Mouse (Mus musculus) stomach, embryonic 16.5 days (tissue): ENCODE measurements at regions not wholly inside any gene's neighbourhood (a gene's known extent, or its start where the extent isn't known, plus 50 kb on each side); places are given as distances from the start of the nearest gene placed in this dataset.

ENCODE experiments used
- ATAC-seq: fragments of 200-750 bp; cut with Nextera tagmentation; 2 replicates; pipeline ENCODE4 v1.8.0; 2017; ENCODE audit warnings: moderate number of reproducible peaks, moderate TSS enrichment; ENCODE audit not compliant: insufficient read depth, low FRiP score
- H3K27ac ChIP-seq: fragments of 300-500 bp; sonication (generic); 2 replicates; pipeline ENCODE4 v1.5.1; 2014; ENCODE audit warnings: low read length
- H3K27me3 ChIP-seq: fragments of 300-500 bp; sonication (generic); 2 replicates; pipeline ENCODE4 v1.6.1; 2014; ENCODE audit warnings: low read length, control low read depth, mixed read lengths; ENCODE audit not compliant: control insufficient read depth, insufficient read depth
- H3K36me3 ChIP-seq: fragments of 300-500 bp; sonication (generic); 2 replicates; pipeline ENCODE4 v1.6.1; 2014; ENCODE audit warnings: low read length; ENCODE audit not compliant: control insufficient read depth, insufficient read depth
- H3K4me1 ChIP-seq: fragments of 300-500 bp; sonication (generic); 2 replicates; pipeline ENCODE4 v1.6.1; 2014; ENCODE audit warnings: low read length, control low read depth, mixed read lengths; ENCODE audit not compliant: control insufficient read depth, insufficient read depth
- H3K4me2 ChIP-seq: fragments of 300-500 bp; sonication (generic); 2 replicates; pipeline ENCODE4 v1.6.1; 2014; ENCODE audit warnings: low read depth, low read length, mixed read lengths
- H3K4me3 ChIP-seq: fragments of 300-500 bp; sonication (generic); replicated peaks from 2 replicates; pipeline ENCODE4 v1.5.1; 2014; ENCODE audit warnings: mild to moderate bottlenecking, low read length
- H3K9ac ChIP-seq: fragments of 300-500 bp; sonication (generic); 2 replicates; pipeline ENCODE4 v1.6.1; 2014; ENCODE audit warnings: low read length
- H3K9me3 ChIP-seq: fragments of 300-500 bp; sonication (generic); replicated peaks from 2 replicates; pipeline ENCODE4 v1.6.1; 2016; ENCODE audit warnings: low read length, control low read depth; ENCODE audit not compliant: control insufficient read depth
- WGBS: fragments of 180-500 bp; shearing (Covaris S2); extraction: QIAGEN DNeasy Blood & Tissue Kit; methylation state at CpG from one replicate; pipeline ENCODE4 v1.1.7; 2014; 5-methylcytosine and 5-hydroxymethylcytosine counted together

- H3K27ac ChIP-seq: no peak overlapping the region
- no peaks in the 10 kb centered on the region for H3K4me1 ChIP-seq
- no peak for ATAC-seq
- 75% methylated on average over 11 of the region's 11 CpGs for WGBS
- H3K36me3 ChIP-seq: no peaks in the 10 kb centered on the region
- H3K4me2 ChIP-seq: no peak overlapping the region
- H3K9me3 ChIP-seq: no peaks in the 10 kb centered on the region; the same call in 1 of the 2 replicates
- no peaks in the 10 kb centered on the region for H3K27me3 ChIP-seq
- no peak overlapping the region for H3K4me3 ChIP-seq
- no peak overlapping the region for H3K9ac ChIP-seq
Measured at GRCm38 (mm10) chr4:152662439-152662838, 184.8 kb upstream of the Kcnab2 start.

- H3K27me3 ChIP-seq: no peaks in the 10 kb centered on the region
- H3K4me1 ChIP-seq: no peaks in the 10 kb centered on the region
- no peaks in the 10 kb centered on the region for H3K9me3 ChIP-seq
- H3K4me3 ChIP-seq: no peak overlapping the region
- H3K9ac ChIP-seq: no peak overlapping the region
- H3K4me2 ChIP-seq: no peak overlapping the region
- H3K27ac ChIP-seq: no peak overlapping the region
- 59% methylated on average over 8 of the region's 8 CpGs for WGBS
- 0 out of 2 replicates have a peak, but pooled peaks have one; percentile 29 for ATAC-seq
- no peaks in the 10 kb centered on the region for H3K36me3 ChIP-seq
Measured at GRCm38 (mm10) chr4:152650198-152650597, 172.5 kb upstream of the Kcnab2 start.

GRCm38 (mm10) chr4:152647620-152648019 is 169.9 kb upstream of the Kcnab2 start:
- Histone ChIP-seq H3K4me3 (no peak overlapping the region), H3K9ac (no peak overlapping the region), H3K4me2 (no peak overlapping the region), H3K27me3 (no peaks in the 10 kb centered on the region), H3K27ac (no peak overlapping the region), H3K4me1 (no peaks in the 10 kb centered on the region), H3K36me3 (no peaks in the 10 kb centered on the region), H3K9me3 (no peaks in the 10 kb centered on the region)
- 52% methylated on average over 7 of the region's 7 CpGs for WGBS
- no peak for ATAC-seq

DNA sequence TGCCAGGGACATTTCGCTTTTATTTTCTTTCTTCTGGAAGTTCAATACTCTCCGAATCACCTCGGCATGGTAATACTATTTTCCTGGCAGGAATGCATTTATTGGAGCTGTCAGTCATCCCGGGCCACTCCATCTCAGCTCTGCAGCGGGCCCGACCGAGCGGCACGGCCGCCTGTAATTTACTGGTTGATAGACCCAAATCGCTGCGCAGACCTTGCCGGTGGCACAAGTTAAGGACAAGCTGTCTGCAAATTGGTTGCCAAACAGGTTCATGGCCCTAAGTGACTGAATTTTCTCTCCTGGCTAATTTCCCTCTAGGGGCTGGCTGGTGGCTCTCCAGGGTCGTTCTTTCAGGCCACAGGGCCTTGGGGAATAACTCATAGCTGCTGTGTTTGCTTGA is 169.4 kb upstream of the Kcnab2 start:
- H3K9ac ChIP-seq: no peak overlapping the region
- H3K4me2 ChIP-seq: no peak overlapping the region
- 89% methylated on average over 14 of the region's 14 CpGs for whole genome bisulfite sequencing
- no peak overlapping the region for H3K27ac ChIP-seq
- H3K36me3 ChIP-seq: no peaks in the 10 kb centered on the region
- no peak for ATAC-seq
- no peaks in the 10 kb centered on the region for H3K4me1 ChIP-seq
- H3K9me3 ChIP-seq: no peaks in the 10 kb centered on the region
- H3K27me3 ChIP-seq: no peaks in the 10 kb centered on the region
- H3K4me3 ChIP-seq: no peak overlapping the region

- WGBS: 64% methylated on average over 6 of the region's 6 CpGs
- Histone ChIP-seq H3K27me3 (no peaks in the 10 kb centered on the region; the same call in 1 of the 2 replicates), H3K27ac (no peak overlapping the region), H3K4me1 (no peaks in the 10 kb centered on the region), H3K4me2 (no peak overlapping the region), H3K36me3 (no peaks in the 10 kb centered on the region), H3K4me3 (no peak overlapping the region), H3K9me3 (no peaks in the 10 kb centered on the region), H3K9ac (no peak overlapping the region)
- no peak for ATAC-seq
Measured at GRCm38 (mm10) chr4:152637088-152637487, 159.4 kb upstream of the Kcnab2 start.

- H3K36me3 ChIP-seq: no peaks in the 10 kb centered on the region
- no peak for ATAC-seq
- H3K9me3 ChIP-seq: no peaks in the 10 kb centered on the region
- no peaks in the 10 kb centered on the region for H3K27me3 ChIP-seq
- H3K27ac ChIP-seq: no peak overlapping the region
- H3K9ac ChIP-seq: no peak overlapping the region
- H3K4me3 ChIP-seq: no peak overlapping the region
- no peaks in the 10 kb centered on the region for H3K4me1 ChIP-seq
- 27% methylated on average over 6 of the region's 6 CpGs for WGBS
- no peak overlapping the region for H3K4me2 ChIP-seq
Measured at GRCm38 (mm10) chr4:152633896-152634295, 156.2 kb upstream of the Kcnab2 start.

DNA sequence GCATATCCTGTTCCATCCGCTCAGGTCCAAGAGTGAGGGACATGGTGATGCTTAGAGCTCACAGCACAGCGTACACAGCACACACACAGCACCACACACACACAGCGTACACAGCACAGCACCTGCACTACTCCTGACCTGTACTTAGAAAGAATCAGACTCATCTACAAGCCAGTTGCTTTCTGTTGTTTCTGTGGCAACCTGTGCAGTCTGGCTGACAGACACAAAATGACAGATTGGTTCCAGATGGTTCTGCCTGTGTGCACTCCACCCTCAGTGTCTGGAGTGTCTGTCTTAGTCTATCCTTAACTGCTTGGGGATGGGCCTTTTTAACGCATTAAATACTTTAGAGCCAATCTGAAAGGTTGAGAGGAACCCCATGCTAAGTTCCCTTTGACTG is 150.4 kb upstream of the Kcnab2 start:
- no peaks in the 10 kb centered on the region for H3K36me3 ChIP-seq
- no peaks in the 10 kb centered on the region for H3K4me1 ChIP-seq
- no peak overlapping the region for H3K9ac ChIP-seq
- no peak for ATAC-seq
- no peak overlapping the region for H3K27ac ChIP-seq
- H3K4me3 ChIP-seq: no peak overlapping the region
- WGBS: 71% methylated on average over 4 of the region's 4 CpGs
- H3K4me2 ChIP-seq: no peak overlapping the region
- no peaks in the 10 kb centered on the region for H3K27me3 ChIP-seq
- H3K9me3 ChIP-seq: no peaks in the 10 kb centered on the region

DNA sequence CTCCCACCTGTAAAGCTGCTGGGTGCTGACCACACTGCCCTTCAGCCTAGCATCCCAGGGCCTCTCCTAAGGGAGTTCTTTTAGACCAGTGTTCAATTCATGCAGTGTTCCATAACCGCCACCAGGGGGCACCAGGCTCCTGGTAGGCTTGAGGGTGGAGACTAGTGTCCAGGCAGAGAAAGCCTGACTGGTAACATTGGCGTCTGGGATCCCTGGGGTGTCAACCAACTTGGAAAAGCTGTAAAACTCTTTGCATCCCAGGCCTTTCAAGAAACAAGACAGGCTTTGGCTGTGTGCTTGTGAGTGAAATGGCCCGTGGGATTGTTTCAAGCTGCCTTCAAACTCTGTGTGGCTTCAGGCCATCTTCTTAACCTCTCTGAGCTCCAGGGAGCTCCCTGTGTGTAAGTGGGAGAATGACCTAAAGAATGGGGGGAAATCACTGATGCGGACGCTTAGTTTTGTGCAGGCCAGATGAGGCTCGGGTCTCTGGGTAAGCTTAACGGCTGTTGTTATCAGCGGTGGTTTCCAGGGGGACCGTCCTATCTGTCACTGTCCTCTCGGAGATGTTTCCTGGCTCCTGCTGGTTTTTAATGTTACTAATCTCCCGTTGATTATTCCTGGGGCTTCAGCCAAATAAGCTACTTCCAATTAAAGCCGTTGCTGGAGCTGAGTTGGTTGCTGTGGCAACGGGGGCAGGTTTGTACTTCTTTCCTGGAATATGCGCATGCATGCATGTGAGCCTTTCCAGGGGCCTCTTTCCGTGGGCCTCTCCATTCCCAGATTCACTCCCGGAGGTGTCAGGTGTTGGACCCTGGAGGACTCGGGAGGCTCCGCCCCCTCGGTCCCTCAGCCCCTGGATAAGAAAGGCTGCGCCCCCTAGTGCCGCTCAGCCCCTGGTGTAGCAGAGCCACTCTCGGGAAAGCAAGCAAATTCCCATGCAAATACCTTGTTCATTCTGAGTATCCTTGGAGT is 147.6 kb upstream of the Kcnab2 start:
- no peaks in the 10 kb centered on the region for H3K36me3 ChIP-seq
- H3K9ac ChIP-seq: no peak overlapping the region
- H3K27me3 ChIP-seq: no peaks in the 10 kb centered on the region
- ATAC-seq: peak; percentile 34
- 5% methylated on average over 22 of the region's 22 CpGs for WGBS
- no peak overlapping the region for H3K27ac ChIP-seq
- H3K4me2 ChIP-seq: no peak overlapping the region; the same call in 1 of the 2 replicates
- H3K4me1 ChIP-seq: no peaks in the 10 kb centered on the region
- H3K9me3 ChIP-seq: no peaks in the 10 kb centered on the region
- no peak overlapping the region for H3K4me3 ChIP-seq

DNA sequence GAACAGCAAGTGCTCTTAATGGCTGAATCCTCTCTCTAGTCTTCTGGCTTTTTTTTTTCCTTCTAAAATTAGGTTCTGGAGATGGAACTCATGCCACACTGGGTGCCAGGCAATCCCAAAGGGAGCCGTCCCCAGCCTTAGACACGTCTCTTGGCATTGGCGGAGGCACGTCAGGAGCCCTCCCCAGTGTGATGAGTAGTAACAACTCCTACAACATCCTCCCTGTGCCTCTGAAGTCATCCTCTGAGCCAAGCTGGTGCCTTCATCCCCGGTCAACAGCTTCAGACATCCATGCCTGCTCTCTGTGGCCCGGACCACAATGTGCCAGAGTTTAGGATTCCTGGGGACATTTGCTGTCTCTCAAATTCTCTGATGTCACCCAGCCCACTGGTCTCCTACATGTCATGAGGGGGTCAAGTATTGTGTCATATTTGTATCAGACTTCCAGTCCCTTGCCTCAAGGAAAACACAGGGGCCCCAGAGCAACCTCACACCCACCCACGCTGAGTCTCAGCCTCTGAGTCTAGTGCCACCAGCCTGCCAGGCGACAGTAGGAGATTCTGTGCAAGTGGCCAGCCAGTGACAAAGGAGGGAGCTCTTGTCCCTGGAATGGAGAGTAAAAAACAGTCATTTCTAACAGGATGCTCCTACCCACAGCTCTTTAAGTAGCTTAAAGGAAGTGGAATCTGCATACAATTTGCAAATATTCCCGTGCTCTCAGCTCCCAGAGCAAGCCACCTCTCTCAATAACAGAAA is 144.5 kb upstream of the Kcnab2 start:
- H3K36me3 ChIP-seq: no peaks in the 10 kb centered on the region
- no peaks in the 10 kb centered on the region for H3K9me3 ChIP-seq
- H3K27me3 ChIP-seq: no peaks in the 10 kb centered on the region
- H3K9ac ChIP-seq: no peak overlapping the region
- H3K4me3 ChIP-seq: no peak overlapping the region
- no peak overlapping the region for H3K27ac ChIP-seq
- H3K4me1 ChIP-seq: no peaks in the 10 kb centered on the region
- ATAC-seq: no peak
- H3K4me2 ChIP-seq: no peak overlapping the region
- 66% methylated on average over 9 of the region's 9 CpGs for WGBS
